Mouse (Mus musculus) stomach, postnatal 0 days (tissue): ENCODE measurements at regions not wholly inside any gene's neighbourhood (a gene's known extent, or its start where the extent isn't known, plus 50 kb on each side); places are given as distances from the start of the nearest gene placed in this dataset.

Source experiments
- CTCF ChIP-seq: IDR thresholded peaks from 2 replicates; pipeline ENCODE4 v1.5.1; 2016; ENCODE audit warnings: antibody characterized with exemption, low read depth, mild to moderate bottlenecking, moderate library complexity
- EP300 ChIP-seq: optimal IDR thresholded peaks from 2 replicates; pipeline ENCODE3; 2016; ENCODE audit warnings: antibody characterized with exemption

DNA sequence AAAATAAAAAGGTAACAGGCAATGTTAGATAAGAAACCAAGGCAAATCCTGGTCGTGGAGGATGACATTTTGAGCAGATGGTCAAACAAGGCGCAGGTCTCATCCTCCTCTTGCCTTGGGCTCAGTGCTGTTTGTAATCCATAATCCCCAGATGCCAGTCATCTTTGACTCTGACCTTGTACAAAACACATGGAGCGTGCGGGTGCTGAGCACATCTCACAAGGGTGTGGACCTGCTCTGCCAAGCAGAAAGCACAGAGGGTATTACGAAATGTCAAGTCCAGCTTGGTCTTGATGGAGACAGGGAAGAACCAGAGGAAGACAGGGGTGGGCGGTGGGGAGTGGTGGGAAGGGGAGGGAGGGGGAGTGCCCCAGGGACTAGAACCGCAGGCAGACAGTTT, 116.9 kb upstream of the Auts2 start:
- TF ChIP-seq EP300 (no peak), CTCF (no peak)
